Mouse (Mus musculus) heart, postnatal 0 days (tissue): ENCODE measurements around the gene Efhd2. TPM values are rescaled to one million over a fixed set of nuclear protein-coding genes. Genes with fewer than 3 reads are reported as not detected.

Source experiments
- ATAC-seq: fragments of 200-750 bp; cut with Nextera tagmentation; 2 replicates; pipeline ENCODE4 v1.8.0; 2017; ENCODE audit warnings: low read depth, moderate number of reproducible peaks, moderate library complexity; ENCODE audit not compliant: insufficient read depth
- DNase-seq: peaks from one replicate; pipeline ENCODE4 v3.0.0-alpha.2; 2016; ENCODE audit warnings: low spot score
- H3K27ac ChIP-seq: fragments of 300-500 bp; sonication (generic); 2 replicates; pipeline ENCODE4 v1.5.1; 2014; ENCODE audit warnings: low read depth, mild to moderate bottlenecking
- H3K27me3 ChIP-seq: fragments of 300-500 bp; sonication (generic); 2 replicates; pipeline ENCODE4 v1.6.1; 2014; ENCODE audit warnings: low read length, mixed read lengths; ENCODE audit not compliant: control insufficient read depth, insufficient read depth
- H3K36me3 ChIP-seq: fragments of 300-500 bp; sonication (generic); replicated peaks from 2 replicates; pipeline ENCODE4 v1.6.1; 2014; ENCODE audit warnings: low read length, mixed read lengths; ENCODE audit not compliant: control insufficient read depth, insufficient read depth
- H3K4me1 ChIP-seq: fragments of 300-500 bp; sonication (generic); 2 replicates; pipeline ENCODE4 v1.6.1; 2014; ENCODE audit warnings: antibody characterized with exemption; ENCODE audit not compliant: control insufficient read depth, insufficient read depth
- H3K4me2 ChIP-seq: fragments of 300-500 bp; sonication (generic); 2 replicates; pipeline ENCODE4 v1.6.1; 2014; ENCODE audit warnings: low read depth, mild to moderate bottlenecking, low read length, moderate library complexity
- H3K4me3 ChIP-seq: fragments of 300-500 bp; sonication (generic); 2 replicates; pipeline ENCODE4 v1.5.1; 2014; ENCODE audit warnings: low read depth, low read length
- H3K9ac ChIP-seq: fragments of 300-500 bp; sonication (generic); replicated peaks from 2 replicates; pipeline ENCODE4 v1.6.1; 2014; ENCODE audit warnings: low read depth, low read length, mixed read lengths
- H3K9me3 ChIP-seq: fragments of 300-500 bp; sonication (generic); replicated peaks from 2 replicates; pipeline ENCODE4 v1.6.1; 2016; ENCODE audit warnings: low read length; ENCODE audit not compliant: control insufficient read depth
- CTCF ChIP-seq: IDR thresholded peaks from 2 replicates; pipeline ENCODE4 v1.5.1; 2016; ENCODE audit warnings: antibody characterized with exemption, control low read depth, low read depth
- EP300 ChIP-seq: IDR thresholded peaks from 2 replicates; pipeline ENCODE4 v1.6.1; 2016; ENCODE audit warnings: antibody characterized with exemption, low read depth
- WGBS: fragments of 180-500 bp; shearing (Covaris S2); extraction: QIAGEN DNeasy Blood & Tissue Kit; methylation state at CpG from one replicate; pipeline ENCODE4 v1.1.7; 2014; 5-methylcytosine and 5-hydroxymethylcytosine counted together
- polyA plus RNA-seq: library from polyadenylated mRNA; unstranded; fragments of >200 nt; fragmentation: Nextera tagmentation; extraction: Ambion mirVana; gene quantifications from 2 replicates; pipeline ENCODE4 v1.2.1, GENCODE M21; 2015
- total RNA-seq: library from RNA; depleted of rRNA; stranded (reverse); fragments of >200 nt; gene quantifications from 2 replicates; pipeline ENCODE4 v1.2.3, GENCODE M21; 2014; ENCODE audit warnings: low replicate concordance

Efhd2 gene
- total and polyA plus RNA-seq, 2 experiments from 2014 or later: 42.9 to 56.9 TPM

DNA sequence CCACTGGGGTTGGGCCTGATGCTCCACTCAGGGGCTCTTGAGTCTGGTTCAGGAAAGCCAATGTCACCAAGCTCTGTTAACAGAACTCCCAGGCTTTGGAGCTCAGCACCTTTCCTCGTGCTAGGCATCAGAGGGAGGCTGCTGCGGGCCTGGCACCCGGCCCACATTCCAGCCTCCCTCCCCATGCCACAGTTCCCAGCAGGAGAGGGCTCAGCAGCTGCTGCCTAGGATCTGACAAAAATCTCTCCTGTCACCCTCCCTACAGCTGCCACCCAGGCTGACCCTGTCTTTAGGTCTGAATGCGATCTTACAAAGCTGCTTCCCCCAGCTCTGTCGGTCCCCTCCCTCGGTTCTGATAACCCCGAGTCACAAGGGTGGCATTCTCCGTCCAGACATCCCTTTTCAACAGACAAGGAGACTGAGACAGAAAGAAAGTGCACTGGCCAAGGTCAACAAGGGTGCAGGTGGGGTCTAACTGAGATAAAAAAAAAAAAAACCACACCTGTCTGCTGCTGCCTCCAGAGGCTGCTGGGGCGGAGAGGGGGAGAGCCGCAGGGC is 7.7 kb downstream of the Efhd2 start:
- H3K4me2 ChIP-seq: peak overlapping the region; percentile 35
- DNase-seq: peak; percentile 74
- H3K36me3 ChIP-seq: 0 out of 2 replicates have a peak, but pooled peaks cover 6% of the 10 kb centered on the region

DNA sequence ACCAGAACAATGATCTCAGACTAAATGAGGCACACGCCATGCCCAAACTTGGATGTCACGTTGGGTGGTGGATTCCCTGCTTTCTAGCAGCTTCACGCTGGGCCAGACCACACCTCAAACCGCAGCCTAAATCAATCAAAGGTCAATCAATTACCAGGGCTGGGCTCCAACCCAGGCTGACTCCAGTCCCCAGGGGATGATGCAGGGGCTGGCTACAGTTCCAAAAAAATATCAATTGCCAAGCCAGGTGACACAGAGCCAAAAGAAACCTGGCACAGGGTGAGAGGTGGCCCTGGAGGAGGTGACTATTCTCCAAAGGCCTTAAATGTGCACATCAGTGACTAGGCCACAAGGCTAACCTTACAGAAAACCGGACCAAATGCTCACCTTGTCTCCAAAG is 9.1 kb downstream of the Efhd2 start:
- DNase-seq (no peak), ATAC-seq (no peak)
- Histone ChIP-seq H3K4me2 (no peak overlapping the region), H3K27ac (no peak overlapping the region), H3K36me3 (peaks cover 9% of the 10 kb centered on the region), H3K4me3 (no peak overlapping the region), H3K4me1 (peaks cover 32% of the 10 kb centered on the region), H3K9me3 (no peaks in the 10 kb centered on the region), H3K9ac (no peak overlapping the region), H3K27me3 (no peaks in the 10 kb centered on the region)
- no peak for TF ChIP-seq CTCF
- WGBS: 85% methylated on average over 5 of the region's 5 CpGs

More for the DNA sequence above, 7.7 kb downstream of the Efhd2 start:
- ATAC-seq: peak; percentile 74
- Histone ChIP-seq H3K9me3 (no peaks in the 10 kb centered on the region), H3K4me3 (no peak overlapping the region), H3K4me1 (peaks cover 40% of the 10 kb centered on the region), H3K9ac (no peak overlapping the region), H3K27me3 (no peaks in the 10 kb centered on the region), H3K27ac (peak overlapping the region; percentile 84)
- no peak for TF ChIP-seq CTCF
- peak; percentile 92 for TF ChIP-seq EP300
- WGBS: 11% methylated on average over 10 of the region's 10 CpGs

DNA sequence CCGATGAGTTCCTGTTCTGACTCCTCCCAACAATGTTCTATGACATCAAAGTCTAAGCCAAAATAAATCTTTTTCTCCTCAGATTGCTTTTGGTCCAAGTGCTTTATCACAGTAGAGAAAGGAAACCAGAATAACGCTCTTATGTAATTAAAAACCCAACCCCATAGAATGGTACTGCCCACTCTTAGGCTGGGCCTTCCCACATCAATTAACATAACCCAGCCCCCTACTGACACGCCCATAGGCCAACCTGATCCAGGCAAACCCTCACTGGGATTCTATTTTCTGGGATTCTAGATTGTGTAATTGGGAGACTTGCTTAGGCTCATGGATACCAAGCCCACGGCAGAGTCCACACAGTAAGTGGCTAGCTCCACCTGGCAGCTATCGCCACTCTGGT is 9.7 kb downstream of the Efhd2 start:
- DNase-seq (no peak), ATAC-seq (no peak)
- TF ChIP-seq CTCF (no peak), EP300 (no peak)
- 87% methylated on average over 5 of the region's 5 CpGs for WGBS
- Histone ChIP-seq H3K9me3 (no peaks in the 10 kb centered on the region), H3K4me1 (peaks cover 30% of the 10 kb centered on the region), H3K9ac (no peak overlapping the region), H3K36me3 (peaks cover 11% of the 10 kb centered on the region), H3K4me2 (no peak overlapping the region), H3K27ac (no peak overlapping the region), H3K4me3 (no peak overlapping the region), H3K27me3 (no peaks in the 10 kb centered on the region)

DNA sequence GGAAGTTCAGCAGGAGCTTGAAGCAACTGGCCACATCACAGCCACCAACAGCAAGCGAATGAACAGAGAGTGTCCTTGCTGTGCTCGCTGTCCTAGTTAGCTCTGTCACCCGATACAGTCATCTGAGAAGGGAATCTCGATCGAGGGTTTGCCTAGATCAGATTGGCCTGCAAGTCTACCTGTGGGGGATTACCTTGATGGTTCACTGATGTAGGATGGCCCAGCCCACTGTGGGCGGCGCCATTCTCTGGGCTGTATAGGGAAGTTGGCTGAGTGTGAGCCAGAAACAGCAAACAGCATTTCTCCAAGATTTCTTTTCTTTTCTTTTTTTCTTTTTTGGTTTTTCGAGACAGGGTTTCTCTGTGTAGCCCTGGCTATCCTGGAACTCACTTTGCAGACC is 10.2 kb downstream of the Efhd2 start:
- DNase-seq: no peak
- Histone ChIP-seq H3K36me3 (peaks cover 16% of the 10 kb centered on the region), H3K4me3 (no peak overlapping the region), H3K27ac (no peak overlapping the region), H3K4me1 (peaks cover 25% of the 10 kb centered on the region), H3K9ac (no peak overlapping the region), H3K9me3 (no peaks in the 10 kb centered on the region), H3K4me2 (no peak overlapping the region), H3K27me3 (no peaks in the 10 kb centered on the region)
- WGBS: 95% methylated on average over 8 of the region's 8 CpGs
- ATAC-seq: no peak
- TF ChIP-seq EP300: no peak

DNA sequence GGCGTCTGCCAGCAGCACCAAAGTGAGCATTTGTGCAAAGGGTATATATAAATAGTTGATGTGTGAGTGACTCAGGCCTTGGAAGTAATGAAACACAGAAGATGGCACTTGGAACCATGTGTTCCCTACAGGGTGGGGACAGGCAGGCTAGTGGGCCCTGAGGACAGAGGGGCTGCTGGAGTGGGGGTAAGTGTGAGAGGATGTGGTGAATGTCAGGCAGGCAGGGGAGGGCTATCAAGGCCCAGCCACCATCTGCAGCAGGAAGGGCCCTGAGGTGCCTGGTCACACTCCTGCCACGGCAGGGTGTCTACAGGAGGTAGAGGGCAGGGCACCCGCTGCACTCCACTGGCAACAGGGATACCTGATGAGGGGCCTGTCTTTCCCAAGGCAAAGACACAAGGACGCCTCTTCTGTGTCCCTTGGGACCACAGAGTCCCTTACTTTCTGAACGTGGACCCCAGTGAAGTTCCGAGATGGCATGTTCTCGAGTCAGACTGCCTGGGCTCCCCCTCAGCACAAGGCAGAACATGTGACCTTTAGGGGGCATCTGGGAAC is 10.9 kb downstream of the Efhd2 start:
- TF ChIP-seq EP300 (no peak), CTCF (no peak)
- peak overlapping the region; percentile 60 for H3K27ac ChIP-seq
- H3K36me3 ChIP-seq: peaks cover 22% of the 10 kb centered on the region
- ATAC-seq (no peak; the same call in 1 of the 2 replicates), DNase-seq (no peak)
- no peak overlapping the region for H3K4me2 ChIP-seq
- H3K27me3 ChIP-seq: no peaks in the 10 kb centered on the region
- H3K9me3 ChIP-seq: no peaks in the 10 kb centered on the region
- no peak overlapping the region for H3K9ac ChIP-seq
- peaks cover 25% of the 10 kb centered on the region for H3K4me1 ChIP-seq
- 65% methylated on average over 7 of the region's 7 CpGs for WGBS
- H3K4me3 ChIP-seq: no peak overlapping the region

DNA sequence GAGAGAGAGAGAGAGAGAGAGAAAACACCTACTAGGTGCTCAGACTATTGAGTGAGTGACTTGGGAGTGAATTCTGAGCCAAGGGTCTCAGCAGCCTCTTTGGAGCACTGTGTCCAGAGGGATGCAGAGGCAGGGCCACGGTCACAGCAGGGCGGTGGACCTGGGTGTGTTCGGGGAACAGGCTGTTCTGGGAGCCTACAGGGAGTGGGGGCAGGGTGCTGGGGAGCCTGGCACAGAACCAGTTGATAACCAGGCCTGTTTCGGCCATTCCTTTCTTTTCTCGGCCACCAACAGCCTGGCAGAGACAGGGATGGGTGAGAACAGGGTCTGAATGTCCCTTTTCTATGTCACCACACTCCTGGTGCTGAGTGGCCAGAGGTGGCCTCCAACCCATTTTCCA is 11.9 kb downstream of the Efhd2 start:
- H3K36me3 ChIP-seq: peaks cover 26% of the 10 kb centered on the region
- DNase-seq: no peak
- TF ChIP-seq CTCF (no peak), EP300 (no peak)

More for the DNA sequence above, 11.9 kb downstream of the Efhd2 start:
- ATAC-seq: peak; percentile 57
- H3K4me1 ChIP-seq: peaks cover 24% of the 10 kb centered on the region
- peak overlapping the region; percentile 60 for H3K27ac ChIP-seq
- H3K4me2 ChIP-seq: no peak overlapping the region
- no peaks in the 10 kb centered on the region for H3K27me3 ChIP-seq
- no peak overlapping the region; the same call in 1 of the 2 replicates for H3K9ac ChIP-seq
- H3K9me3 ChIP-seq: no peaks in the 10 kb centered on the region
- 37% methylated on average over 5 of the region's 5 CpGs for WGBS
- no peak overlapping the region for H3K4me3 ChIP-seq
